In the genomic region with DNA sequence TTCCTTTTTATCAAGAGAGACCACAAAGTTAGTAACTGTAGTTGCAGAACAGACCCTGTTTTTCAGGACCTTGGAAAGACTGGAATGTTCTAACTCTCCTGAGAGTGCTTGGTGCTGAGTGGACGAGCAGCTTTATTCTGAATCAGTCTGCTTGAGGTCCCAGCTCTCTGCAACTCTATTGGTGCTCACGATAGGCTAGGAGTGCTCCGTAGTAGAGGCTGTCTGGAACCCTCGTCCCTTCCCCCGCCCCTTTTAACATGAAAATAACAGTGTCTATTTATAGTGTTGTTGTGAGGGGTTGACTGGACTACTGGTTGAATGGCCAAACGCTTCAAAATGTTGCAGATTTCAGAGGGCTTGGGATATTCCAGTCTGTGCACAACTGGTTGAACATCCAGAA, we compare ENCODE assay signal across 12 mouse cellular contexts. TPM values are rescaled to one million over a fixed set of nuclear protein-coding genes. Genes with fewer than 3 reads are reported as not detected.
"Had no signal": no experiment of that assay in that cellular context is flagged by ENCODE, and none has a peak within 500 bp of the region (broad histone marks: within the 10 kb centered on the region; RNA-seq: fewer than 3 reads in every experiment).

No protein-coding gene starts in this region.

- H3K4me1 ChIP-seq: limb, embryonic 13.5 days had no signal

- H3K4me3 ChIP-seq: limb, embryonic 13.5 days; midbrain, embryonic 12.5 days; neural tube, embryonic 13.5 days had no signal

- H3K9ac ChIP-seq: limb, embryonic 13.5 days; liver, embryonic 14.5 days; midbrain, embryonic 12.5 days; neural tube, embryonic 13.5 days had no signal

- ATAC-seq: midbrain, embryonic 16.5 days had no signal

- H3K27me3 ChIP-seq: limb, embryonic 13.5 days; midbrain, embryonic 12.5 days; neural tube, embryonic 13.5 days had no signal

- DNase-seq: lung, adult 18-20 months; lung, postnatal 14 days; right cerebral cortex, postnatal 4 days; spleen, adult 18-20 months; thymus, adult 18-20 months; thymus, postnatal 14 days had no signal

- H3K4me2 ChIP-seq: limb, embryonic 13.5 days; midbrain, embryonic 12.5 days; neural tube, embryonic 13.5 days had no signal

- H3K9me3 ChIP-seq: limb, embryonic 13.5 days; midbrain, embryonic 12.5 days; neural tube, embryonic 13.5 days had no signal

- H3K36me3 ChIP-seq: limb, embryonic 13.5 days; midbrain, embryonic 12.5 days; neural tube, embryonic 13.5 days had no signal

- H3K27ac ChIP-seq: limb, embryonic 13.5 days; liver, embryonic 14.5 days; midbrain, embryonic 12.5 days; neural tube, embryonic 13.5 days had no signal

RNA-seq across cellular contexts. Expression of a gene that starts 37.0 kb away (rescaled TPM):
- total RNA-seq: megakaryocyte-erythroid progenitor cell, adult 5-6 weeks had no signal
